ENCODE assay signal across 8 mouse cellular contexts in the genomic region with DNA sequence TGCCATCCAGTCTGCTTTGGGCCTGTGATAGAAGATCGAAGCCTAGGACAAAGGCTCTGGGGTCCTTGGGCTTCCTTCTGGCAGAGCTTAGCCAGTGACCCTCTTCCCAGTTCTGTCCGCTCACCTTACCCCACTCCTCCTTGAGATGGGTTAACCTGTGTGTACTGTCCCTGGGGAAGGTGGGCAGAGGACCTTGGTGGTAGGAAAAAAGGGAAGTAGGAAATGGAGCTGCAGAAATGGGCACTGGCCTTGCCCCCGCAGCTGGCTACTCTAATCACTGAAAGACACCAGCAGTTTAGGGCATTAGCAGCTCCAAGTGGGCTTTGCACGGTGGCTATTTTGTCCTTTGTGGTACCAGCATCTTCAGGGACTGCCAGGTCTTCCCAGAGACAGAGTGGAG. TPM values are rescaled to one million over a fixed set of nuclear protein-coding genes. Genes with fewer than 3 reads are reported as not detected.
DNase-seq lines count a peak whose midpoint lies in the region; ATAC-seq lines count a peak whose summit lies in the region.

No protein-coding gene starts in this region.

- peak overlapping the region; percentile 33 for H3K27ac ChIP-seq in heart, embryonic 15.5 days
- H3K27ac ChIP-seq in midbrain, embryonic 13.5 days, result no peak overlapping the region
- H3K27ac ChIP-seq in midbrain, embryonic 16.5 days (ENCODE audit: low read length), result no peak overlapping the region
- H3K27ac ChIP-seq in intestine, embryonic 16.5 days (ENCODE audit: low read length), result peak overlapping the region; percentile 76; the same call in 1 of the 2 replicates
- peak overlapping the region; percentile 58 for H3K27ac ChIP-seq in stomach, embryonic 16.5 days (ENCODE audit: low read length)

- H3K9ac ChIP-seq in heart, embryonic 15.5 days, result no peak overlapping the region
- no peak overlapping the region for H3K9ac ChIP-seq in midbrain, embryonic 13.5 days (replicated peaks)
- no peak overlapping the region for H3K9ac ChIP-seq in midbrain, embryonic 16.5 days (ENCODE audit: low read depth, low read length)
- H3K9ac ChIP-seq in intestine, embryonic 16.5 days (ENCODE audit: low read depth, low read length), result peak overlapping the region; percentile 22; the same call in 1 of the 2 replicates
- H3K9ac ChIP-seq in stomach, embryonic 16.5 days (ENCODE audit: low read length), result peak overlapping the region; percentile 43

- H3K9me3 ChIP-seq in heart, embryonic 15.5 days (replicated peaks), result no peaks in the 10 kb centered on the region
- H3K9me3 ChIP-seq in midbrain, embryonic 13.5 days, result no peaks in the 10 kb centered on the region
- no peaks in the 10 kb centered on the region for H3K9me3 ChIP-seq in midbrain, embryonic 16.5 days (replicated peaks; ENCODE audit: control insufficient read depth, low read length, poor library complexity, severe bottlenecking)
- no peaks in the 10 kb centered on the region for H3K9me3 ChIP-seq in intestine, embryonic 16.5 days (ENCODE audit: control insufficient read depth, low read length)
- no peaks in the 10 kb centered on the region for H3K9me3 ChIP-seq in stomach, embryonic 16.5 days (replicated peaks; ENCODE audit: control insufficient read depth, low read length)

- no peak overlapping the region for H3K4me3 ChIP-seq in heart, embryonic 15.5 days
- H3K4me3 ChIP-seq in midbrain, embryonic 13.5 days (replicated peaks), result no peak overlapping the region
- H3K4me3 ChIP-seq in midbrain, embryonic 16.5 days (ENCODE audit: low read depth, low read length), result no peak overlapping the region
- no peak overlapping the region for H3K4me3 ChIP-seq in intestine, embryonic 16.5 days (ENCODE audit: low read length)
- no peak overlapping the region for H3K4me3 ChIP-seq in stomach, embryonic 16.5 days (replicated peaks; ENCODE audit: low read length)

- H3K36me3 ChIP-seq in heart, embryonic 15.5 days, result 0 out of 2 replicates have a peak, but pooled peaks cover 3% of the 10 kb centered on the region
- peaks cover 18% of the 10 kb centered on the region for H3K36me3 ChIP-seq in midbrain, embryonic 13.5 days
- H3K36me3 ChIP-seq in midbrain, embryonic 16.5 days (ENCODE audit: control insufficient read depth, insufficient read depth, low read length), result peaks cover 13% of the 10 kb centered on the region; the same call in 1 of the 2 replicates
- H3K36me3 ChIP-seq in intestine, embryonic 16.5 days (ENCODE audit: control insufficient read depth, insufficient read depth, low read length), result peaks cover 2% of the 10 kb centered on the region; the same call in 1 of the 2 replicates
- H3K36me3 ChIP-seq in stomach, embryonic 16.5 days (ENCODE audit: control insufficient read depth, insufficient read depth, low read length), result no peaks in the 10 kb centered on the region; the same call in 1 of the 2 replicates

- 68% methylated on average over 4 of the region's 4 CpGs for WGBS in heart, embryonic 15.5 days
- 75% methylated on average over 4 of the region's 4 CpGs for WGBS in midbrain, embryonic 13.5 days
- WGBS in midbrain, embryonic 16.5 days, result 78% methylated on average over 4 of the region's 4 CpGs
- 79% methylated on average over 4 of the region's 4 CpGs for WGBS in intestine, embryonic 16.5 days
- 73% methylated on average over 4 of the region's 4 CpGs for WGBS in stomach, embryonic 16.5 days

- no peaks in the 10 kb centered on the region for H3K27me3 ChIP-seq in heart, embryonic 15.5 days
- no peaks in the 10 kb centered on the region for H3K27me3 ChIP-seq in midbrain, embryonic 13.5 days
- no peaks in the 10 kb centered on the region for H3K27me3 ChIP-seq in midbrain, embryonic 16.5 days (ENCODE audit: control insufficient read depth, insufficient read depth, low read depth, low read length)
- H3K27me3 ChIP-seq in intestine, embryonic 16.5 days (replicated peaks; ENCODE audit: control insufficient read depth, insufficient read depth, low read length), result no peaks in the 10 kb centered on the region
- no peaks in the 10 kb centered on the region for H3K27me3 ChIP-seq in stomach, embryonic 16.5 days (ENCODE audit: control insufficient read depth, insufficient read depth, low read length)

- no peak overlapping the region for H3K4me2 ChIP-seq in heart, embryonic 15.5 days
- H3K4me2 ChIP-seq in midbrain, embryonic 13.5 days (replicated peaks), result no peak overlapping the region
- no peak overlapping the region for H3K4me2 ChIP-seq in midbrain, embryonic 16.5 days (ENCODE audit: low read length)
- H3K4me2 ChIP-seq in intestine, embryonic 16.5 days (ENCODE audit: low read depth, low read length), result no peak overlapping the region
- H3K4me2 ChIP-seq in stomach, embryonic 16.5 days (ENCODE audit: low read depth, low read length), result no peak overlapping the region; the same call in 1 of the 2 replicates

- peaks cover 21% of the 10 kb centered on the region for H3K4me1 ChIP-seq in heart, embryonic 15.5 days (replicated peaks)
- peaks cover 4% of the 10 kb centered on the region for H3K4me1 ChIP-seq in midbrain, embryonic 13.5 days (replicated peaks)
- H3K4me1 ChIP-seq in midbrain, embryonic 16.5 days (ENCODE audit: control insufficient read depth, insufficient read depth, low read length), result no peaks in the 10 kb centered on the region; the same call in 1 of the 2 replicates
- H3K4me1 ChIP-seq in intestine, embryonic 16.5 days (ENCODE audit: control insufficient read depth, insufficient read depth, low read length), result peaks cover 28% of the 10 kb centered on the region
- peaks cover 29% of the 10 kb centered on the region for H3K4me1 ChIP-seq in stomach, embryonic 16.5 days (ENCODE audit: control insufficient read depth, insufficient read depth, low read length)

- DNase-seq in heart, postnatal 4 days, result no peak
- DNase-seq in cerebellum, adult 18-20 months, result no peak
- DNase-seq in left cerebral cortex, adult 18-20 months (ENCODE audit: low spot score in 2 of 2), result no peak

- no peak for ATAC-seq in heart, embryonic 15.5 days (replicated peaks; ENCODE audit: insufficient number of reproducible peaks, insufficient read depth, low FRiP score, low read depth)
- peak; percentile 16; the same call in 1 of the 2 replicates for ATAC-seq in midbrain, embryonic 13.5 days
- no peak for ATAC-seq in midbrain, embryonic 16.5 days
- ATAC-seq in intestine, embryonic 16.5 days, result peak; percentile 13
- ATAC-seq in stomach, embryonic 16.5 days (ENCODE audit: insufficient read depth, low FRiP score), result no peak

RNA-seq across cellular contexts. Expression of a gene that starts 12.6 kb away (rescaled TPM):
- polyA plus RNA-seq in heart, embryonic 15.5 days (2015; fragmentation: Nextera tagmentation; extraction: Ambion mirVana), result 0.59 and 0.96 TPM in 2 replicates
- total RNA-seq in heart, postnatal 4 days (2021), result 1 to 10 TPM; 2.4 to 3.2 TPM
- polyA plus RNA-seq in midbrain, embryonic 13.5 days (2015; fragmentation: Nextera tagmentation; extraction: Ambion mirVana), result 0.06 and 0.31 TPM in 2 replicates
- not detected in 2 replicates for polyA plus RNA-seq in midbrain, embryonic 16.5 days (2015; fragmentation: Nextera tagmentation; extraction: Ambion mirVana)
- 1.4 and 1.5 TPM in 2 replicates for polyA plus RNA-seq in intestine, embryonic 16.5 days (2015; fragmentation: Nextera tagmentation; extraction: Ambion mirVana)
- polyA plus RNA-seq in stomach, embryonic 16.5 days (2015; fragmentation: Nextera tagmentation; extraction: Ambion mirVana), result 1.6 and 2.1 TPM in 2 replicates
- total RNA-seq in left cerebral cortex, adult 18-20 months (2021), result 1 to 10 TPM in 1 of 2 experiments, under 1 TPM in 1; 0.56 to 1.1 TPM

RNA-seq across cellular contexts. Expression of a gene that starts 30.1 kb away (rescaled TPM):
- 36.7 and 38.0 TPM in 2 replicates for polyA plus RNA-seq in heart, embryonic 15.5 days (2015; fragmentation: Nextera tagmentation; extraction: Ambion mirVana)
- total RNA-seq in heart, postnatal 4 days (2021), result 10 to 100 TPM; 38.3 to 40.8 TPM
- polyA plus RNA-seq in midbrain, embryonic 13.5 days (2015; fragmentation: Nextera tagmentation; extraction: Ambion mirVana), result 171 and 181 TPM in 2 replicates
- polyA plus RNA-seq in midbrain, embryonic 16.5 days (2015; fragmentation: Nextera tagmentation; extraction: Ambion mirVana), result 181 and 186 TPM in 2 replicates
- polyA plus RNA-seq in intestine, embryonic 16.5 days (2015; fragmentation: Nextera tagmentation; extraction: Ambion mirVana), result 39.3 and 40.3 TPM in 2 replicates
- 41.5 and 45.0 TPM in 2 replicates for polyA plus RNA-seq in stomach, embryonic 16.5 days (2015; fragmentation: Nextera tagmentation; extraction: Ambion mirVana)
- total RNA-seq in left cerebral cortex, adult 18-20 months (2021), result 100 to 1,000 TPM; 129 to 139 TPM

RNA-seq across cellular contexts. Expression of a gene that starts 48.6 kb away (rescaled TPM):
- 16.1 and 20.1 TPM in 2 replicates for polyA plus RNA-seq in heart, embryonic 15.5 days (2015; fragmentation: Nextera tagmentation; extraction: Ambion mirVana)
- total RNA-seq in heart, postnatal 4 days (2021), result 10 to 100 TPM; 11.6 to 13.7 TPM
- polyA plus RNA-seq in midbrain, embryonic 13.5 days (2015; fragmentation: Nextera tagmentation; extraction: Ambion mirVana), result 25.1 and 28.5 TPM in 2 replicates
- polyA plus RNA-seq in midbrain, embryonic 16.5 days (2015; fragmentation: Nextera tagmentation; extraction: Ambion mirVana), result 23.2 and 24.8 TPM in 2 replicates
- 21.3 and 22.7 TPM in 2 replicates for polyA plus RNA-seq in intestine, embryonic 16.5 days (2015; fragmentation: Nextera tagmentation; extraction: Ambion mirVana)
- polyA plus RNA-seq in stomach, embryonic 16.5 days (2015; fragmentation: Nextera tagmentation; extraction: Ambion mirVana), result 17.2 and 20.5 TPM in 2 replicates
- total RNA-seq in left cerebral cortex, adult 18-20 months (2021), result 10 to 100 TPM; 15.1 to 16.0 TPM

RNA-seq across cellular contexts. Expression of a gene that starts 49.6 kb away (rescaled TPM):
- 0.16 and 0.39 TPM in 2 replicates for polyA plus RNA-seq in heart, embryonic 15.5 days (2015; fragmentation: Nextera tagmentation; extraction: Ambion mirVana)
- not detected for total RNA-seq in heart, postnatal 4 days (2021)
- 0.45 and 0.89 TPM in 2 replicates for polyA plus RNA-seq in midbrain, embryonic 13.5 days (2015; fragmentation: Nextera tagmentation; extraction: Ambion mirVana)
- 1.2 and 1.7 TPM in 2 replicates for polyA plus RNA-seq in midbrain, embryonic 16.5 days (2015; fragmentation: Nextera tagmentation; extraction: Ambion mirVana)
- not detected in 2 replicates for polyA plus RNA-seq in intestine, embryonic 16.5 days (2015; fragmentation: Nextera tagmentation; extraction: Ambion mirVana)
- polyA plus RNA-seq in stomach, embryonic 16.5 days (2015; fragmentation: Nextera tagmentation; extraction: Ambion mirVana), result 0.10 and 0.31 TPM in 2 replicates
- total RNA-seq in left cerebral cortex, adult 18-20 months (2021), result under 1 TPM; 0.16 to 0.77 TPM

Comparison
In these comparisons a context has a peak if more than half of its experiments do, and no peak if none do; other contexts are left out.
1. ATAC-seq: peak in midbrain, embryonic 13.5 days (single experiment) and intestine, embryonic 16.5 days (single experiment); none in heart, embryonic 15.5 days (single experiment), midbrain, embryonic 16.5 days (single experiment) and stomach, embryonic 16.5 days (single experiment).
2. H3K27ac ChIP-seq: peak in heart, embryonic 15.5 days (single experiment), intestine, embryonic 16.5 days (single experiment) and stomach, embryonic 16.5 days (single experiment); none in midbrain, embryonic 13.5 days (single experiment) and midbrain, embryonic 16.5 days (single experiment).
3. H3K9ac ChIP-seq: peak in intestine, embryonic 16.5 days (single experiment) and stomach, embryonic 16.5 days (single experiment); none in heart, embryonic 15.5 days (single experiment), midbrain, embryonic 13.5 days (single experiment) and midbrain, embryonic 16.5 days (single experiment).